Mouse (Mus musculus) frontal cortex, adult 2 months (tissue): ENCODE measurements around the gene Por. TPM values are rescaled to one million over a fixed set of nuclear protein-coding genes. Genes with fewer than 3 reads are reported as not detected.

Source experiments
- DNase-seq, 2 experiments: peaks; one replicate each; pipeline ENCODE4 v3.0.0; 2022; ENCODE audit warnings: low spot score in 1 of 2; ENCODE audit errors: extremely low spot score in 1 of 2
- polyA plus RNA-seq: library from polyadenylated mRNA; depleted of rRNA; stranded (reverse); fragments of >200 nt; gene quantifications from 2 replicates; pipeline ENCODE4 v1.2.3, GENCODE M21; 2012

Por gene
- polyA plus RNA-seq, 1 experiment: 106 TPM

GRCm38 (mm10) chr5:135656046-135656445, 13.8 kb upstream of the Por start:
- no peak for DNase-seq

GRCm38 (mm10) chr5:135657128-135657527, 12.7 kb upstream of the Por start:
- DNase-seq: no peak

DNA sequence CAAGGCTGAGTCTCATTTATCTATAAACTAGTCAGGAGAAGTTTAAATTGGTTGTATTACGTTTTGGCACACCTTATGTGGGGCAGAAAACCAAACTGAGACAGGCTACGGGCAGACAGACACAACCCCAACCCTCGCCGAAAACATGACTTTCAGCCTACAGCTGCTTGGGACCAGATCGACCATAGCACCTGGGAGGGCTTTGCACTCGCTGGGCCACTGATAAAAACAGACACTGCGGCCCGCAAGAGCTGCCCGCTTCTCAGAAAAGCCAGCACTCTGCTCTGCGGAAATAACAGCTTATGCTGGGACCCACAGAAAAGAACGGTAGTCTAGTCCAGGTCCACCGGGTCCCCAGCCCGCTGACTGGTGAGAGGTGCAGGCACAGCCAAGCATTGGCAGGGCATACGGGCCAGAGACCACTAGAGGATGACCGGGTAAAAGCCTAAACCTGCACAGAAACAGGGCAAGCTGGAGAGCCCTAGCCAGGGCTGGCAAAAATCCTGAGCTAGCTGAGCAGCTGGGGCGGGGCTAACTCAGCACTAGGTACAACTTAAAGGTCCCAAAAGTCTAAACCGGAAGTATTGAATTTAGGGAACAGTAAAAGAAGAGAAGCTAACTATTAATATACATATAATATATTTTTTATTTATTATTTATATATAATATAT, 12.0 kb upstream of the Por start:
- no peak for DNase-seq

GRCm38 (mm10) chr5:135659956-135660355, 9.9 kb upstream of the Por start:
- DNase-seq: no peak

DNA sequence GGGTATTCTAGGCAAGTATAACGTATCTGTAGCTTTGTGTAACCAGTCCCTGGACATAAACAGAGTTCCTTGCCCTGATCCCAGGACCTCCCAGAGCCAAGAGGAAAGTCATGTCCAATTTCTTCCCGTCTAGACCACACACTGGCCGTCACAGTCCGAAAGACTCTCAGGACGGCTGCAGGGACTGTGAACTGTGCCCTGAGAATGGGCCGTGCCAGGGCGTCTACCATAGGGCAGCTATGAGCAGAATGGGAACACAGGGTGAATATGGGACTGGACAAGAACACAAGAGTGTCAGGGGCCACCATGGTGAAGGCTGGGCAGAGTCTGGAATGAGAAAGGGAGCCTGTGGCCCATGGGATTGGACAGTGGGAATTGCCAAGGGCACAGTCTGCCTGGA, 9.3 kb upstream of the Por start:
- DNase-seq: no peak

DNA sequence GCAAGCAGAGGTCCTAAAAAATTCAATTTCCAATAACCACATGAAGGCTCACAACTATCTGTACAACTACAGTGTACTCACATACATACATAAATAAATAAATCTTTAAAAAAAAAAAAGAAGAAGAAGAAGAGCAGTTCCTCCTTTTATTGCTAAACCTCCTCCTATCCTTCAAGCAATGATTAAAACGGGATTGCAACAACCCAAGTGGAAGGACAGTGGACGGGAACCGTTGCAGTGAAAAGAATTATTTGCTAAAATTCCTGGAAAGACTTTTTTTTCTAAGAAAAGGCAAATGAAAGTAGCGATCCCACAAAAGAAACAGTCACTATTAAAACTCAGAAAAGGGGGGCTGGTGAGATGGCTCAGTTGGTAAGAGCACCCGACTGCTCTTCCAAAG, 2.9 kb upstream of the Por start:
- no peak for DNase-seq

DNA sequence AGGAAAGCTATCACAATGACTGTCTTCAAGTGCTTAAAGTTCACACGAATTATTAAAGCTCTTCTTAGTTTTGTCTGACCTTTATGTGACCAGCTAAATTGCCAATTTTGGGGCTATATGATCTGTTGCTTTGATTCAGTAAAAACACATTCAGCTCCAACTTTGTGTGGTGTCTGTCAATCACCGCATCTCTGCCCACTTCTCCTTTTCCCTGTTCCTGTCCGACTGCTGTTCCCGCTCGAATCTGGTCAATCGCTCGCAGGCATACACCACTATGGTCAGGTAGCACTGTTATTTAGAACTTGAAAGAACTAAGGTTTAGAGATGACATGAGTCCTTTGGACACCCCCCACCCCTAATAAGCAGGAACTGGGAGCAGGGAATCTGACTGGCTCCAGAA, 1.8 kb upstream of the Por start:
- no peak for DNase-seq

- DNase-seq: no peak
Observed at GRCm38 (mm10) chr5:135670881-135671280, 1.0 kb downstream of the Por start.

- DNase-seq: no peak
Observed at GRCm38 (mm10) chr5:135672509-135672908, 2.7 kb downstream of the Por start.

- DNase-seq: no peak
Observed at GRCm38 (mm10) chr5:135672980-135673379, 3.1 kb downstream of the Por start.

- DNase-seq: no peak
Observed at GRCm38 (mm10) chr5:135674349-135674775, 4.5 kb downstream of the Por start.

DNA sequence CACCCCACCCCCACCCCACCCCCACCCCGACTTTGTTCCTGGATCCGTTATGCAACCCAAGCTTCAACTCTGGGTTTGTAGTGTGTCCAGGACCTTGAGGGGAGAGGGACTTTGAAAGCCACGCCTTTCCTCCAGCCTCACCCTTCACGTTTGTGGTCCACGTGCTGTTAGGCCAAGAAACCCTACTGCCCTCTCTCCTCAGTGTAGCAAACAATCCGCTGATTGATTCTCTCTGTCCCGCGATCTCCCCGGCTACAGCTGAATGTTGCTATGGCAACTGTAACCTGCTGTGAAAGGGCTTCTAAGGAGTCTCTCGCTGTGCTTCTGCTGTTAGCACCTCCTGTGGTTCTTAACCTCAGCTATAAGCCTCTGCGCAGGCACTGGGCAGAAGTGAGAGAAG, 5.0 kb downstream of the Por start:
- peak; percentile 74 to 76 for DNase-seq

- no peak for DNase-seq
Observed at GRCm38 (mm10) chr5:135676696-135677095, 6.9 kb downstream of the Por start.

DNA sequence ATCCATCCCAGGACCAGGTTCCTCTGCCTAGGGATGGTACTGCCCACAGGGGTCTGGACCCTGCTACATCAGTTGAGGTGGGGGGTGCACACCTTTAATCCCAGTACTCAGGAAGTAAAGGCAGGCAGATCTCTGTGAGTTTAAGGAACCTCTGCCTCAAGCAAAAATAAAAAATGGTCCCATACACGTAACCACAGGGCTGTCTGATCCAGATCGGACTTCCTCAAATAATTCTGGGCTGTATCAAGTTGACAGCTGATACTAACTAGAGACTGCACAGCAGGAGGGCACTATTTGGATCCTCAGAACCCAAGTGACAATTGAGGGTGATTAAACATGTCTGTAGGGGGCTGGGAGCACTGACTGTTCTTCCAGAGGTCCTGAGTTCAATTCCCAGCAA, 7.4 kb downstream of the Por start:
- DNase-seq: no peak

GRCm38 (mm10) chr5:135678481-135678880, 8.6 kb downstream of the Por start:
- no peak for DNase-seq

GRCm38 (mm10) chr5:135680967-135681545, 11.2 kb downstream of the Por start:
- no peak for DNase-seq

DNA sequence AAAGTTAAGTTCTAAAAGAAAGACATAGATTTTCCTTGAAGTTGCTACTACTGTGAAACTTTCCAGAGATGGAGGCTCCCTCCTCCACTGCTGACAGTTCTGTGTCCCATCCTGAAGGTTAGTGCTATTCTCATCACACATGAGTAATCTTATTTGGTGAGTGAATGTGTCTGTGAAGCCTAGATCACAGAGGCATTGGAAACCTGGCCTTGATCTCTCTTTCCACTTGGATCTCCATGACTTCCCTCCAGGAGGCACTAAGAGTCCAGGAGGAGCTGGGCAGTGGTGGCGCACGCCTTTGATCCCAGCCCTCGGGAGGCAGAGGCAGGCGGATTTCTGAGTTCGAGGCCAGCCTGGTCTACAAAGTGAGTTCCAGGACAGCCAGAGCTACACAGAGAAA, 12.2 kb downstream of the Por start:
- no peak for DNase-seq

DNA sequence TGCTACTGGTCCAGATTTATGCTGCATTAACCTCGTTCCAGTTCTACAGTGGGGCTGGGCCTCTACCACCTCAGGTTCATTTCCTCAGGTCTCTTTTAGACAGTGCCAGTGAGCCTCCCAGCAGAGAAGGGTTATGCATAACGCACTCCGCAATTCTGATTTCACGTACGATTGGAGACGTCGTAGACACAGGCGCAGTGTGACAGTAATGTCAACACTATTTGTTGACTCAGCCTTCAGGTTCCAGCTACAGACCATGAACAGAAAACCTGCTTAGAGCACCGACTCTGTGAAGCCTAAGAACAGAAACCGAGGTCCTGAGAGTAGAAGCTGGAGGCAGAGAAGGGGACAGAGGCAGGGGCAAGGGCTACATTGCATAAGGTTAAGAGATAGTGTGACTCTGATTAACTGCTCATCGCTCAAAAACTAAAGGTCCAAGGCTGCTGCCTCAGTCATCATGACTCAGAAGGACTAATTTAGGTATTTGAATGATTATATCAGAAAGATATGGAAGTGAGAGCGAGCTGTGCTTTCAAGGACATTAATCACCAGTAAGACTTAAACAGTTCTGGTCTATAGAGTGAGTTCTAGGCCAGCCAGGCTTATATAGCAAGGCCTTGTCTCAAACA, 13.2 kb downstream of the Por start:
- no peak for DNase-seq

- DNase-seq: no peak
Observed at GRCm38 (mm10) chr5:135690401-135690800, 20.6 kb downstream of the Por start.

DNA sequence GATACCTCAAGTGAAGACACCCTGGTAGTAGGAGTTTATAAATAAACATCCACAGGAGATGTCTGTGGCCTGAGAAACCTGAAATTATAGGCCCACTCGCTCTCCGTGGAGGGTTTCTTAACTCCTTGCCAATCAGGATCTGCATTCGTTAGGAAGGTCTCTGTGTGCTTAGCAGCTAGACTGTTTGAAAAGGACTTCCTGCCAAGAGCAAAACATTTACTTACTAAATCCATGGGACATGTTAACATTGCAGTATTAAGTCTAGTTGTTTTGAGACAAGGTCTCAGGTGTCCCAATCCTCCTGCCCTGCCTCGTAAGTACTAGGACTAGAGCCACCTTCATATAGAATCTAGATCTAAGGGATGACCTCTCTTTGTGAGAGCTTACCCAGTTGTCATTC, 21.4 kb downstream of the Por start:
- DNase-seq: no peak

DNA sequence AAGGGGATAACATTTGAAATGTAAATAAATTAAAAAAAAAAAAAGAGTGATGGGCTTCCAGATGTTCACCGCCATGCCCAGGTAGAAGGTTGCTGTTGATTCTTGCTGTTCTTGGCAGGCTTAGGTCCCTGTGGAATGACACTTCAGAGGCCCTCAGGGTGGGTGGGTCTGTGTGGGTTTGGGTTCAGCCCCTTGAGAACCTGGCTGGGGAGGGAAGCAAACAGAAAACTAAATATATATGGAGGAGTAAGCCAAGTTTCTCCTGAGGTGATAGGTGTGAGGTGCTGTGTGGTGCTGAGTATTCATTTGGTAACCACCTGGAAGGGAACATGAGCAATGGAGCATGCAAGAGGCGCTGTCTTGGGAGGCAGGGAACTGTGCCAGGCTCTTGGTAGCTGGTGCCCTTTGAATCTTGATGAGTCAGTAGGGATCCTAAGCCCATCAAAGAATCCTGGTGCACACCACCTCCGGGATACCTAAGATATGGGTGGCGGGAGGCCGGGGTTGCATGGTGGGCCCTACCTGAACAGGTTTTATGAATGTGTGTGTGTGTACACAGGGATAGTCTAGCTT, 23.5 kb downstream of the Por start:
- no peak for DNase-seq

GRCm38 (mm10) chr5:135695277-135695721, 25.5 kb downstream of the Por start:
- DNase-seq: no peak
